Mouse (Mus musculus) kidney, adult 11 months (tissue): ENCODE measurements around the gene Pdilt.

ENCODE experiments used
- DNase-seq: peaks from one replicate; pipeline ENCODE4 v3.0.0; 2022

Pdilt gene

DNA sequence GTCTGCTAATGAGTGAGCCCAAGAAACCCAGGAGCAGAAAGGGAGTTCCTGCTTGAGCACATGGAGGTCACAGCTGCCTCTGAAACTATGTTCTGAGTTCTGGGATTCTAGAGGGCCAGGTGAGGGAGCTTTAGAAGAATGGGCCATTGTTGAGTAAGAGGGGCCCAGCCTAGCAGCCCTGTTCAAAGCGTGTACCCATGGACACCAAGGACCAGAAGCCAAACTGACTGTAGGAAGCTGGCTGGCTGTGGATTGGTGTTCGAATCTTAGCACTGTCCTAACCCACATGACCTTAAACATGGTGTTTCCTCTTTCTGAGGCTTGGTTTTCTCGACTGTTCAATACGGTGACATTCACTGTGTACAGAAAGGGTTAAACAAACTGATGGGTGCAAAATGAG, at the start of gene Pdilt:
Gene Pdilt, minus strand, starts transcription at position 101 of the 400 bp plus-strand sequence.
- DNase-seq: no peak

DNA sequence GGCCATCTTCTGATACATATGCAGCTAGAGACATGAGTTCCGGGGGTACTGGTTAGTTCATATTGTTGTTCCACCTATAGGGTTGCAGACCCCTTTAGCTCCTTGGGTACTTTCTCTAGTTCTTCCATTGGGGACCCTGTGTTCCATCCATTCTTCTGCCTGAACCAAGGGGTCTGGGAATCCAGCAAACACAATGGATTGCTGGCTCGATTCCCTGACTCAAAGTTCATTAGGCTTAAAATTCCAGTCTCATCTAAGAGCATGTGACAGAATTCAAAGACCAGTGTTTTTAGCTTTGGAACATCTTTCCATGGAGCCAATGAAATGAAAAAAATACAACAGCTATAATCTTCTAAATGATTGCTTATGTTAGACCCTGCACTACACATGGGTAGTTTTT, 39.2 kb upstream of the Pdilt start:
- peak; percentile 31 for DNase-seq

- DNase-seq: no peak
These were observed 38.2 kb upstream of the Pdilt start for GRCm38 (mm10) chr7:119561441-119561840.

- peak; percentile 26 for DNase-seq
These were observed 37.2 kb upstream of the Pdilt start for GRCm38 (mm10) chr7:119560452-119560835.

- DNase-seq: peak; percentile 27
These were observed 36.6 kb upstream of the Pdilt start for GRCm38 (mm10) chr7:119559789-119560451.

DNA sequence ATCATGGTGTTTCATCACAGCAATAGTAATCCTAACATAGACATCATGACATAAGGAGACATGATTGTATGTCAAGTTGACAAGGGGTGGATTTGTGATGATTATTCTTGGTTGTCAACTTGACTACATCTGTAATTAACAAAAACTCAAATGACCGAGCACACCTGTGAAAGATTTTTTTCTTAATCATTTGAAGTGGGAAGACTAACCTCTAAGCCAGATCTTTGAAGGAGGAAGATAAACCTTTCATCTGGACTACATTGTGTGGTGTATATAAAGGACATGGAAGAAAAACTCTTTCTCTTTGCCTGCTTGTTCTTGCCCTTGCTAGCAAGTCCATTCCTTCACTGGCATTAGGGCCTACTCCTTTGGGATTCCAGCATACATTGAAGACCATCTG, 30.8 kb upstream of the Pdilt start, which contains the start of gene Acsm2:
Gene Acsm2, plus strand, starts transcription at position 301 of the 400 bp plus-strand sequence.
- no peak for DNase-seq

GRCm38 (mm10) chr7:119550471-119551222, 27.4 kb upstream of the Pdilt start:
- peak; percentile 29 for DNase-seq

GRCm38 (mm10) chr7:119545572-119545971, 22.3 kb upstream of the Pdilt start:
- no peak for DNase-seq

GRCm38 (mm10) chr7:119542445-119542844, 19.2 kb upstream of the Pdilt start:
- DNase-seq: no peak

GRCm38 (mm10) chr7:119534389-119534788, 11.1 kb upstream of the Pdilt start:
- DNase-seq: no peak

- no peak for DNase-seq
These were observed 9.6 kb upstream of the Pdilt start for GRCm38 (mm10) chr7:119532924-119533323.

DNA sequence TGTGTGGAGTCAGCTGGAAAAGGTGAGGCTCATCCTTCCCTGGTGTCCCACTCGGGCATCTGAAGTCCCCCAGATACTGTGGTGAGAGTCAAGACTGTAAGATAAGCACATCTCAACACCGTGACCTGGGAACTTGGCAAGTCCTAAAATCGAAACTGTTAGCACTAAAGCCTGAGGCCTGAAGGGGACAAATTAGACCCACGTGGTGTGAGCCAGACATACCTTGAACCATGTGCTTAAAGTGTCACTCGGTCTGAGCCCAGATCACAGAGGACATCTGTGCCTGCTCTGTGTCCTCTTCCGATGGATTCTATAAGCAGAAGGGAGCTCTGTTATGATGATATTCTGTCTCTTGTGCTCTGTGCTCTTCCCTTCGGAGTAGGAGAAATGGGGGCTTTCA, 5.3 kb upstream of the Pdilt start:
- no peak for DNase-seq

DNA sequence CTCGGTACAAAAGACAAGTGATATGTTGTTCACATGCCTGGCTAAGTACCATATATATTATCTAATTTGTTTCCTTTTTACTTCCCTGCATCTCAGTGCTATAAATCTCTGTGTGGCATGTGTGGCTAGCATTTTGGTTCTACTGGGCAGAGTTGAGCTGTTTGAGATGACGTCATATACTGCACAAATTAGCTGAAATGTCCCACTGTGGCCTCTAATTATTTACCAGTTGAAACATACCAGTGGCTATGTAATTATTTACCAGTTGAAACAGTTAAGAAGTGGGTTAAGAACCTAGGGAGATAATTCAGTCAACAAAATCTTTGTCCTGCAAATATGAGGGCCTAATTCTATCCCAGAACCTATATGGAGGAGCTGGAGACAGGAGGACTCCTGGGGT, 4.3 kb upstream of the Pdilt start:
- DNase-seq: no peak

DNA sequence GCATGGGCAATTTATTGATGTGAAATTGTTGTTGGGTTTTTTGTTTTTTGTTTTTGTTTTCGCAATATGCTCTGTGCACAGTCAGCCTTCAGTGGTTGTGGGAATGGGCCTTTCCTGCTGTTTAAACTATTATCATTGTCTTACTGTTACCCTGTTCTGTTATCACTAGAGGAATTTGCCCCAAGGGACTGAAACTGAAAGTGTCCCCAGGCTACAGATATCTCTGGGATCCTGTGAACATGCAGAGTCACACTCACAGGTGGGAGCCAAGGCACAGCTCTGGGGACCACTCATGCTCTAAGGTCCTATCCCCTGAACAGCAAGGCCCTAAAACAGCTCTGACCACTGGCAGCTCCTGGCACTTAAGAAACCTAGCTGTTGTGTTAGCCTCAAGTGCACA, 3.8 kb upstream of the Pdilt start:
- no peak for DNase-seq

GRCm38 (mm10) chr7:119526486-119526885, 3.2 kb upstream of the Pdilt start:
- DNase-seq: no peak

DNA sequence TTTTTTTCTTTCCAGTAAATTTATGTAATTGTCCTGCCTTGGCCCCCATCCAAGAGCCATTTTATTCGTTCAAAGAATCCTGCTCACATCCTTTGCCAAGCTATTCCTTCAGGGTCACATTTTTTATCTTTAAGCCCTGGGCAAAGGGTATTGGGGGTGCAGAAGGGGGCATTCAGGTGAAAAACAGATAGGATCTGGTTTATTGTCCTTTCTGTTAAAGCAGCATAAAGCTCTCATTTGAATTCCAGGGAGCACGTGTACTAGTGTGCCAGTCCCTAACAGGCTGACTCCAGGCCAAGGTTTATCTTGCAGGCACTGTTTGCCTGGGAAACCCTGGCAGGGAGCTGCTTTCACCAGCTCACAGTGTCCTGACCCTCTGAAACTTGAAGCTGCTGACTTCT, 2.6 kb upstream of the Pdilt start:
- DNase-seq: peak; percentile 85

GRCm38 (mm10) chr7:119522385-119522784, 904 bp downstream of the Pdilt start:
- DNase-seq: peak; percentile 87

GRCm38 (mm10) chr7:119521816-119522215, 1.5 kb downstream of the Pdilt start:
- peak; percentile 93 for DNase-seq

DNA sequence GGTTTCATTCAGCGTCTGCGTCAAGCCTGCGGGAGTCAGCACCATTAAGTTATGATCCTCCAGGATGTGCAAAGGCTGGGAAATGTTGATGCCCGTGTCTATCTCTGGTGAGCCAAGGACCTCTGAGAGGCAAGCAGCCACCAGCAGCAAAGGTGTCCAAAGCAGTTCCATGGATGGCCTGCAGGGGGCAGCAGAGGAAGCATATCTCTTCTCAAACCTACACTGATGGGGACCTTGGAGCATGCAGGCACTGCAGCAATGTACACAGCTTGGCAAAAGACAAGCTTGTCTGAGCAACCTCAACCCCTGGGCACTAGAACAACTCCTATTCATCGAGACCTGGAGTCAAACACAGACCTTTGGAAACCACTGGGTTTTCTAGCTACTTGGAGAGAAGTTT, 3.6 kb downstream of the Pdilt start:
- peak; percentile 86 for DNase-seq

DNA sequence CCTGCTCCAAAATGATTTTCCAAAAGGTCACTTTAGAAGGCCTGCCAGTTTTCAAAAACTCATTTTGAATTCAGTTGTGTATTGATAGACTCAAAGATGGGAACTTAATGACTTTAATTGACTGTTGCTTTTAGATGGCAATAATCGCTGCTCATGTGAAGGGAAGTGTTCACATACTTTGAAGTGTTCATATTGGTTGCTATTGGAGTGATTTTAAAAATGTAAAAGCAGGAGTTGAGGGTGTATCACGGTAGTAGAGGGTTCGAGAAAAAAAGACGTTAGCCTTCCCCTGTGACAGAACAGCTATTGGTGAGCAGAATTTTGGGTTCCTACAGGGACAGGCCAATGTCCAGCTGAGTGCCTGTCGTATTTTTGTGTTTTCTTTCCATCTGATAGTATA, 4.1 kb downstream of the Pdilt start, which contains the start of gene Acsm5:
Gene Acsm5, plus strand, starts transcription at position 301 of the 400 bp plus-strand sequence.
- no peak for DNase-seq

DNA sequence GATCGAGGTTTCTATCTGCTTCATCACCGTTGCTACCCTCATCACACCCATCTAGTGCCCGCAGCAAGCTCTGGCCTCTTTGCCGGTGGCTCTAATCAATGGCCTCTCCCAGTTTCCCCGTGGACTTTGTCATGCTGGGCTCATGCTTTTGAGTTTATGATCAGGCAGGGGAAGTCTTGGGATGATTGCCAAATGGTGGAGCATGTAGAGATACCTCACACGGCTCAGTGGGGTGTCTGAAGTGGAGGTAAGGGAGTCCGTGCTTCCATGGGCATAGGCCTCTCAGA, 7.1 kb downstream of the Pdilt start:
- DNase-seq: no peak

DNA sequence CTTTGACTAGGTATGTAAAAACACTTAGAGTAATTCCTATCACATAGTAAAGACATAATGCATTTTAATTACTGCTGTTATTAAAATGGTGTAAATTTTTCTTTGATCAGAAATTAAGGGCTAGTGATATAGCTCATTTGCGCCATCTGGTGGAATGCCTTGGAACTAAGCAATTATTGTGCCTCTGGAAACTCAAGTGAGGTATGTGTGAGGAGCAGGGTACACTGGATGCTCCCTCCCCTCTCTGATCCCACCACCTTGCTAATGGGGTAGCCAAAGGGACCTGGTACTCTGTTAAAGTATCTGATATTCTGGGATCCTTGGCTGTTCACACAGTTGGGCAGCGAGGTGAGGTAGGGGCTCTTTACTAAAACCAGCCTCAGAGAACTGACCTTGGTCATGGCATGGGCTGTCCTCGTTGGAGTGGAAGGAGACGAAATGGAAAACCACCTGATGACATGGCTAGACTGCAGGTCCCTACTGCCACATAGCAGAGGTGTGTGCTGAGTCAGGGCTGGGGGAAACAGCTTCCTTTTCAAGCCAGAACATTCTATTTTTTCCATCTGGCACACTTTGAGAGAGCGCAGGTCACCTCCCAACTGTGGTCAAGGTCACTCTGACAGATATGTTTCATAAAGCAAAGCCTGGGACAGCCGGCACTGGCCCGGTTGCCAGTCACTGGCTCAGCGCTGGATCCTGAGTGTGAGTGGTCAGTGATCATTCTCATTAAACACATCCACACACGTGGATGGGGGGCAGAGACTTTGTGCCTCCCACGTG, 7.6 kb downstream of the Pdilt start:
- DNase-seq: peak; percentile 48

GRCm38 (mm10) chr7:119513056-119513455, 10.2 kb downstream of the Pdilt start:
- peak; percentile 85 for DNase-seq

DNA sequence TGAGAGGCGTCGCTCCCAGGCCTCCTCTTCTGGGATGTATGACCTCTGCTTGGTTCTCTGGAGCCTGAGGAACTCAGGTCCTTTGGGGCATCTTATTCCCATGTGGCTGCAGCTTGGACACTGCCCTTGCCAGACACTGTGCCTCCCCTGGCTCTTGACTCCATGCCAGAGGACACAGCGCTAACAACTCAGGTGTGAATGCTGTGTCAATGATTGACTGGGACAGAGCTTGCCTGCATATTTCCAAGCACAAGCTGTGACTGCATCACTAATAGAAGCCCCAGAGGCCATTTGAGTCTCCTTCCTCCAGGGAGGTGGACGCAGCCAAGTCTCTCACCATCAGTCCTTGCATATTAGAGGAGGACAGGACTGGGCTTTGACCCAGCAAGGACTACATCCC, 12.1 kb downstream of the Pdilt start:
- peak; percentile 98 for DNase-seq
